Comparison of ENCODE assay signal across 26 mouse cellular contexts in the genomic region with DNA sequence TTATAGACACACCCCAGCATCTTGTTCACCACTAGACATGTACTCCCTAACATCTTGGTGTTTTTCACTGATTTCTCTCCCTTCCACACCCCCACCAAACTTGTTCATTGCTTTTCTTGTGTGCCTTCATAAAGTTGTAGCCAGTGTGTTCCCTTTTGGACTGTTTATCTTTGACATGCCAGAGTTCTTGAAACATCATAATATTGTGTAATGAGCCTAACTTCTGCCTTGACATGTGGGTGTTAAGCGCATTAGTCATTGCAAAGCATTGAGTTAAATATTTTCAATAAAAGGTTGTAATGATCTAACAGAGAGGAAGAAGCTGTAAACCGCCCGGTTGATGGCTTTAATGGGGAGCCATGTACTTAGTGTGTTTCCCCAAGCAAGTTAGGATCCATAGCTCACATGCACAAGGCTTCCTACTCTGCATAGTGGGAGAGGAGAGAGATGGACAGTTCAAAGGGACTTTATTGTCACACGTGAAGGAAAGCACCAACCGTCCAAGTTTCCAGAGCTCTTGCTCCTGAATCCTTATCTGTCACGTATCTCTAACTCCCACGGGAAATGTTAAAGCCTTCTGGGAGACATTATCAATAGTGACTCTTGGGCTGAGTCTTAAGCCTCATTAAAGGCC. TPM values are rescaled to one million over a fixed set of nuclear protein-coding genes. Genes with fewer than 3 reads are reported as not detected.
A peak's percentile ranks its signal among the peaks of the same experiment; 100 is the strongest.
DNase-seq lines count a peak whose midpoint lies in the region; ATAC-seq and TF ChIP-seq lines count a peak whose summit lies in the region.
"Had no signal": no experiment of that assay in that cellular context is flagged by ENCODE, and none has a peak within 500 bp of the region (broad histone marks: within the 10 kb centered on the region; RNA-seq: fewer than 3 reads in every experiment).

No protein-coding gene starts in this region.

- TF ChIP-seq CTCF in liver, adult 2 months (IDR thresholded peaks at IDR 0.05; ENCODE audit: low read depth, low read length) = no peak
- TF ChIP-seq CTCF in C2C12 (IDR thresholded peaks at IDR 0.05; ENCODE audit: control insufficient read depth, insufficient read depth, insufficient read length) = no peak
- TF ChIP-seq CTCF in bone marrow macrophage, adult 2 months (IDR thresholded peaks at IDR 0.05; ENCODE audit: low read depth, low read length) = no peak

- WGBS in liver, adult 2 months = 67% methylated on average over 7 of the region's 7 CpGs
- 78% methylated on average over 7 of the region's 7 CpGs for WGBS in liver, embryonic 11.5 days
- 92% methylated on average over 7 of the region's 7 CpGs for WGBS in forebrain, embryonic 12.5 days

- no peaks in the 10 kb centered on the region for H3K9me3 ChIP-seq in liver, embryonic 11.5 days (ENCODE audit: control insufficient read depth, low read length)
- H3K9me3 ChIP-seq in forebrain, embryonic 12.5 days = no peaks in the 10 kb centered on the region
- H3K9me3 ChIP-seq: heart, embryonic 12.5 days; limb, embryonic 12.5 days; liver, embryonic 13.5 days; midbrain, embryonic 15.5 days; stomach, embryonic 15.5 days had no signal

- H3K27me3 ChIP-seq in liver, adult 2 months (ENCODE audit: control insufficient read depth, insufficient read depth, low read length) = no peaks in the 10 kb centered on the region
- H3K27me3 ChIP-seq in liver, embryonic 11.5 days (replicated peaks; ENCODE audit: control insufficient read depth, insufficient read depth, low read length) = no peaks in the 10 kb centered on the region
- no peaks in the 10 kb centered on the region for H3K27me3 ChIP-seq in C2C12 (ENCODE audit: control insufficient read depth, insufficient read depth, insufficient read length)
- no peaks in the 10 kb centered on the region for H3K27me3 ChIP-seq in forebrain, embryonic 12.5 days
- H3K27me3 ChIP-seq: heart, embryonic 12.5 days; limb, embryonic 12.5 days; liver, embryonic 13.5 days; midbrain, embryonic 15.5 days; stomach, embryonic 15.5 days had no signal

- H3K9ac ChIP-seq in liver, adult 2 months (ENCODE audit: low read depth, low read length) = no peak overlapping the region
- no peak overlapping the region for H3K9ac ChIP-seq in liver, embryonic 11.5 days (ENCODE audit: low read depth, low read length)
- H3K9ac ChIP-seq in forebrain, embryonic 12.5 days = no peak overlapping the region
- H3K9ac ChIP-seq: heart, embryonic 12.5 days; limb, embryonic 12.5 days; liver, embryonic 13.5 days; lung, embryonic 14.5 days; midbrain, embryonic 15.5 days; stomach, embryonic 15.5 days had no signal

- H3K4me1 ChIP-seq in liver, adult 2 months (ENCODE audit: control insufficient read depth, insufficient read depth, low read length) = no peaks in the 10 kb centered on the region
- H3K4me1 ChIP-seq in liver, embryonic 11.5 days (replicated peaks; ENCODE audit: control insufficient read depth, insufficient read depth, low read length) = no peaks in the 10 kb centered on the region
- H3K4me1 ChIP-seq in bone marrow macrophage, adult 2 months (ENCODE audit: control insufficient read depth, insufficient read depth, low read length) = peaks cover 73% of the 10 kb centered on the region
- H3K4me1 ChIP-seq in forebrain, embryonic 12.5 days = no peaks in the 10 kb centered on the region
- H3K4me1 ChIP-seq: liver, embryonic 13.5 days; midbrain, embryonic 15.5 days; stomach, embryonic 15.5 days had no signal

- no peaks in the 10 kb centered on the region for H3K79me2 ChIP-seq in liver, adult 2 months (ENCODE audit: control insufficient read depth, insufficient read depth, low read length)
- H3K79me2 ChIP-seq in C2C12 (ENCODE audit: control insufficient read depth, insufficient read depth) = no peaks in the 10 kb centered on the region

- DNase-seq in liver, adult 2 months (ENCODE audit: extremely low read depth, low read depth, low spot score) = peak; percentile 51
- no peak for DNase-seq in liver, embryonic 11.5 days (ENCODE audit: low spot score)
- DNase-seq in left cerebral cortex, postnatal 14 days (ENCODE audit: low spot score in 2 of 2) = no peak
- DNase-seq in right cerebral cortex, postnatal 4 days = no peak
- DNase-seq: adrenal gland, postnatal 36 days; B cell, adult 2 months; cerebellum, adult 2 months; cerebellum, postnatal 36 days; gastrocnemius, postnatal 36 days; heart, postnatal 10 days; kidney, adult 9 months; kidney, postnatal 14 days; liver, embryonic 13.5 days; lung, embryonic 14.5 days; thymus, adult 18-20 months; thymus, postnatal 4 days had no signal

- intact Hi-C loops in left cerebral cortex, postnatal 14 days (cut with DNase I) = no loop called here

- no peak overlapping the region for H3K4me3 ChIP-seq in liver, adult 2 months (ENCODE audit: insufficient read depth, low read depth, low read length)
- H3K4me3 ChIP-seq in liver, embryonic 11.5 days (ENCODE audit: low read depth, low read length) = no peak overlapping the region
- H3K4me3 ChIP-seq in C2C12 (ENCODE audit: insufficient read depth, poor library complexity, severe bottlenecking) = no peak overlapping the region
- H3K4me3 ChIP-seq in bone marrow macrophage, adult 2 months (ENCODE audit: insufficient read depth, low read length) = no peak overlapping the region
- H3K4me3 ChIP-seq in forebrain, embryonic 12.5 days (replicated peaks) = no peak overlapping the region
- H3K4me3 ChIP-seq: heart, embryonic 12.5 days; limb, embryonic 12.5 days; liver, embryonic 13.5 days; midbrain, embryonic 15.5 days; stomach, embryonic 15.5 days had no signal

- H3ac ChIP-seq in C2C12 (ENCODE audit: control insufficient read depth, insufficient read length, low read depth) = no peak overlapping the region

- no peaks in the 10 kb centered on the region for H3K36me3 ChIP-seq in liver, adult 2 months (ENCODE audit: control insufficient read depth, insufficient read depth, low read length)
- no peaks in the 10 kb centered on the region for H3K36me3 ChIP-seq in liver, embryonic 11.5 days (ENCODE audit: control insufficient read depth, insufficient read depth, low read length)
- no peaks in the 10 kb centered on the region for H3K36me3 ChIP-seq in C2C12 (ENCODE audit: control insufficient read depth, insufficient read depth)
- H3K36me3 ChIP-seq in forebrain, embryonic 12.5 days (replicated peaks) = no peaks in the 10 kb centered on the region
- H3K36me3 ChIP-seq: heart, embryonic 12.5 days; limb, embryonic 12.5 days; liver, embryonic 13.5 days; midbrain, embryonic 15.5 days; stomach, embryonic 15.5 days had no signal

- no peak for ATAC-seq in liver, embryonic 11.5 days (replicated peaks; ENCODE audit: low FRiP score)
- 0 out of 2 replicates have a peak, but pooled peaks have one; percentile 22 for ATAC-seq in granulocyte monocyte progenitor cell, adult 5-6 weeks (replicated peaks; ENCODE audit: poor library complexity, severe bottlenecking)
- no peak for ATAC-seq in forebrain, embryonic 12.5 days (ENCODE audit: low FRiP score)
- ATAC-seq: hindbrain, postnatal 0 days; intestine, embryonic 16.5 days; midbrain, embryonic 15.5 days had no signal

- H3K4me2 ChIP-seq in liver, embryonic 11.5 days = no peak overlapping the region
- H3K4me2 ChIP-seq in forebrain, embryonic 12.5 days = no peak overlapping the region
- H3K4me2 ChIP-seq: heart, embryonic 12.5 days; limb, embryonic 12.5 days; liver, embryonic 13.5 days; lung, embryonic 14.5 days; midbrain, embryonic 15.5 days; stomach, embryonic 15.5 days had no signal

- H3K79me3 ChIP-seq in C2C12 (ENCODE audit: low read depth) = no peaks in the 10 kb centered on the region

- H3K27ac ChIP-seq in liver, adult 2 months (replicated peaks; ENCODE audit: insufficient read depth, low read depth, low read length) = no peak overlapping the region
- H3K27ac ChIP-seq in liver, embryonic 11.5 days (ENCODE audit: low read depth, low read length) = no peak overlapping the region
- peak overlapping the region; percentile 74 for H3K27ac ChIP-seq in bone marrow macrophage, adult 2 months (ENCODE audit: insufficient read depth, low read depth, low read length)
- no peak overlapping the region for H3K27ac ChIP-seq in forebrain, embryonic 12.5 days
- H3K27ac ChIP-seq: hindbrain, postnatal 0 days; limb, embryonic 12.5 days; liver, embryonic 13.5 days; midbrain, embryonic 15.5 days; stomach, embryonic 15.5 days had no signal

- no peak for TF ChIP-seq POLR2A in liver, adult 2 months (IDR thresholded peaks at IDR 0.05; ENCODE audit: extremely low read depth, insufficient read depth, low read length)
- TF ChIP-seq POLR2A in bone marrow macrophage, adult 2 months (IDR thresholded peaks at IDR 0.05; ENCODE audit: borderline replicate concordance, low read depth, low read length) = no peak

TF ChIP-seq in C2C12, 6 proteins besides CTCF, POLR2A, EP300 and RAD21:
- TF ChIP-seq USF1 (IDR thresholded peaks at IDR 0.05; ENCODE audit: low read depth) (no peak), MYOG (IDR thresholded peaks at IDR 0.05; ENCODE audit: control insufficient read depth, extremely low read depth, insufficient read length) (no peak), MYOD1 (IDR thresholded peaks at IDR 0.05; ENCODE audit: control insufficient read depth, insufficient read length, low read depth) (no peak), FOSL1 (IDR thresholded peaks at IDR 0.05; ENCODE audit: insufficient read depth, low read length, poor library complexity, severe bottlenecking) (no peak), CEBPB (IDR thresholded peaks at IDR 0.05; ENCODE audit: low read depth) (peak; percentile 24), MAX (IDR thresholded peaks at IDR 0.05) (no peak)

RNA-seq across cellular contexts. Expression of gene Mitf, which starts 19.9 kb away (rescaled TPM):
- 2.1 and 3.3 TPM in 2 replicates for total RNA-seq in liver, adult 2 months (2014; rRNA removed)
- 1.4 and 1.5 TPM in 2 replicates for polyA plus RNA-seq in liver, adult 2 months (2012; rRNA removed)
- 0.27 and 1.0 TPM in 2 replicates for polyA plus RNA-seq in liver, embryonic 11.5 days (2014; fragmentation: Nextera tagmentation; extraction: Ambion mirVana)
- polyA plus RNA-seq in C2C12 (2012; fragmentation: generic; extraction: Trizol) = 0.70 TPM
- 48.4 and 52.1 TPM in 2 replicates for polyA plus RNA-seq in bone marrow macrophage, adult 2 months (2012; ENCODE audit: insufficient read depth, insufficient read length, missing spikeins)
- total RNA-seq in granulocyte monocyte progenitor cell, adult 5-6 weeks (2014; fragmentation: Nextera tagmentation) = 6.6 and 11.3 TPM in 2 replicates
- total RNA-seq in granulocyte monocyte progenitor cell, adult 5-6 weeks (2017) = 7.4 and 7.5 TPM in 2 replicates
- 1 to 10 TPM; 5.0 to 5.5 TPM for total RNA-seq in left cerebral cortex, postnatal 14 days (2021)
- 0.76 and 1.0 TPM in 2 replicates for polyA plus RNA-seq in forebrain, embryonic 12.5 days (2016; fragmentation: Nextera tagmentation; extraction: Ambion mirVana)

Comparison
In these comparisons a context has a peak if more than half of its experiments do, and no peak if none do; other contexts are left out.
1. RNA of gene Mitf, which starts 19.9 kb away (polyA plus RNA-seq): 48.4 to 52.1 TPM in bone marrow macrophage, adult 2 months; 1.4 to 1.5 TPM in liver, adult 2 months, 0.76 to 1.0 TPM in forebrain, embryonic 12.5 days, 0.27 to 1.0 TPM in liver, embryonic 11.5 days and 0.70 TPM in C2C12 (single experiment); every median in the first group is over 10 times any median in the second.